Mouse (Mus musculus) cerebellum, postnatal 25 days (tissue): ENCODE data around the gene Zfpl1.
"Not testable (repeated sequence)": the region's sequence is repeated elsewhere in the genome, so short reads cannot be mapped to it uniquely, and the experiment has no call there.

Experiments used
- DNase-seq, 2 experiments: peaks; one replicate each; pipeline ENCODE4 v3.0.0; 2021; ENCODE audit warnings: mixed read lengths in 2 of 2

Zfpl1 gene

DNA sequence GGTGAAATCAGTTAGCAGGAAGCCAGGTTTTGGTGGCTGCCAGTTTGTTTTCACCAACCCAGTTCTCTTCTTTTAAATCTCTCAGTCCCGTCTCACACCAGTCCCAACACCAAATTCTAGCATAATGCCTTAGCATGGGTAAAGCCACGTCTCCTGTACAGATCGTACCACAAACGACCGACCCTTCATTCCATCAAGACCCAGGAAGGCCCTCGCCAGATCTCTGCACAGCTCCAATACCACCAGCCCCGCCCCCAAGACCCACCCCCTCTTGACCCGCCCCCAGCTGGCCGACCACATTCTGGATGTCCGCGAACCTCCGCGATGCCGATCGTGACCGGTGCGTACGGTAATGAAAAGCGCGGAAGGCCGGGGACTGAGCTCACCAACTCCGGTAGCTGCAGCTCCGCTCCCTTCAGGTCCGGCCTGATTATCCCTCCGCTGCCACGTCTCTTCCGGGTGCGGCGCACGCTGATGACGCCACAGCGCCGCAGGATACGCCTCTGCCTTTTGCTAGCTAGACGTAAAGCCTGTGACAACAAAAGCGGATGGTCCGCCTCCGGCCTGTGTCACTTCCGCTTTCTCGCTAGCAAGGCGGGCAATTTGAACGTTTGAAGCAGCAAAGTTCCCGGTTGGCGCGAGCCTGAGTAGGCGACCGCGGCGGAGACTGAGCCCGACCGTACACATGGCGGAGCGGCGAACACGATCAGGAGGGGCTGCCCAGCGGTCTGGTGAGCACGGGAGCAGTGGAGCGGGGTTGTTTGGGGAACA, at the start of gene Zfpl1, which contains the start of gene Cdca5:
TSS of gene Zfpl1 (minus strand) at position 479 of the 771 bp plus-strand sequence.
TSS of gene Cdca5 (plus strand) at position 506 of the 771 bp plus-strand sequence.
- DNase-seq = peak; percentile 98 to 99

DNA sequence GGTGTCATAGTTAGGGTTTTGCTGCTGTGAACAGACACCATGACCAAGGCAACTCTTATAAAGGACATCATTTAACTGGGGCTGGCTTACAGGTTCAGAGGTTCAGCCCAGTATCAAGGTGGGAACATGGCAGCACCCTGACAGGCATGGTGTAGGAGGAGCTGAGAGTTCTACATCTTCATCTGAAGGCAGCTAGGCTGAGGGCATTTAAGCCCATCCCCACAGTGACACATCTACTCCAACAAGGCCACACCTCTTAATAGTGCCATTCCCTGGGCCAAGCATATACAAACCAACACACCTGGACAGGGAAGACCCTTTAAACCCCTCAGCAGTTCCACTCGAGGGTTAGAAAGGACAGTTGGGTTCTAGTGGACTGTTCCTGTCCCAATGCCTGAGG, 48.4 kb upstream of the Zfpl1 start:
- not testable (repeated sequence) for DNase-seq

DNA sequence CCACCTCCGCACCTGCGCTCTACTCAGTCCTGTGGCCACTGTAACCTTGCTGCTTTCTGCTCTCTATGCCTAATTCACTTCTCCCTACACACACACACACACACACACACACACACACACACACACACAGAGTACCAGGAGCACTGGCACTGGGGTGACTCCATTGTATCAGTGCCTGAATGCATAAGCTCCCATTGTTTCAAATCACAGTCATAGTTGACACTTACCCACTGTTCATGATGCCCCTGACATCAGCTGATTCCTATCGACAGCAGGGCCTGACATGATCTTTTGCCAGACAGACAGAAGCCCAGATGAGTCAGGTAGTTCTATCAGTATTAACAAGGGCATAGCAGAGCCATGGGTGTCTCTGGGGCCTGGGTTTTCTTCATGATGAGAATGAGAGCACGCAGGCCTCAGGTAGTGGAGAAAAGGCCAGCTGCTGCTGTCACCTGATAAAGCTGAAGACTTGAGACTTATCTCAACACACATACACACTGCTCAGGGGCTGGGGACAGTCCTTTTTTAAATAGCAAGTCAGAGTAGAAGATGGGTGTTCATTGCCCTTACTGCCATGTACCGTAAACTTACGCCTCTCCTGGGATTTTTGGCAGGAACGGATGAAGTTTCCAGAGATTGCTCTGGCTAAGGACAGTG, 47.5 kb upstream of the Zfpl1 start:
- DNase-seq = no peak

DNA sequence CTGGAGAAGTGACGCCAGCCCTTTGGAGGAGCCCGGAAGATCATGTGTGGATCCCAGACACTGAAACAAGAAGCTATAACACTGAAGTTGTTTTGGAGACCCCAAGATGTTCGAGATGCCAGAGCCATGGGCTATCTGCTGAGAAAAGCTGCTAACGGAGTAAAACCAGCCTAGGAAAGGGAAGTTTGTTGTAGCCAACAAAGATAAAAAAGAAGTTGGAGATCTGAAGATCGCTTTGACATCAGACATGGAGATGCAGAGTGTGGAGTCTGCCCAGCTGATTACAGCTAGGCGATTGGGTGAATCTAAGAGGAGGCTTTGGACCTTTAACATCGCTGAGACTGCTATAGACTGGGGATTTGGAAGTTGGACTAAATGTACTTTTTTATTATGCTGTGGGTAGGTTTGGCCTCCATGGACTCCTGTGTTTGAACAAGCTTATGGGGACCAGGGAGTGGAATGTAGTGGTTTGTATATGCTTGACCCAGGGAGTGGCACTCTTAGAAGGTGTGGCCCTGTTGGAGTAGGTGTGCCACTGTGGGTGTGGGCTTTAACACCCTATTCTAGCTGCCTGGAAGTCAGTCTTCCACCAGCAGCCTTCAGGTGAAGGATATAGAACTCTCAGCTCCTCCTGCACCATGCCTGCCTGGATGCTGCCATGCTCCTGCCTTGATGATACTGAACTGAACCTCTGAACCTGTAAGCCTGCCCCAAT, 45.8 kb upstream of the Zfpl1 start:
- not testable (repeated sequence) for DNase-seq

DNA sequence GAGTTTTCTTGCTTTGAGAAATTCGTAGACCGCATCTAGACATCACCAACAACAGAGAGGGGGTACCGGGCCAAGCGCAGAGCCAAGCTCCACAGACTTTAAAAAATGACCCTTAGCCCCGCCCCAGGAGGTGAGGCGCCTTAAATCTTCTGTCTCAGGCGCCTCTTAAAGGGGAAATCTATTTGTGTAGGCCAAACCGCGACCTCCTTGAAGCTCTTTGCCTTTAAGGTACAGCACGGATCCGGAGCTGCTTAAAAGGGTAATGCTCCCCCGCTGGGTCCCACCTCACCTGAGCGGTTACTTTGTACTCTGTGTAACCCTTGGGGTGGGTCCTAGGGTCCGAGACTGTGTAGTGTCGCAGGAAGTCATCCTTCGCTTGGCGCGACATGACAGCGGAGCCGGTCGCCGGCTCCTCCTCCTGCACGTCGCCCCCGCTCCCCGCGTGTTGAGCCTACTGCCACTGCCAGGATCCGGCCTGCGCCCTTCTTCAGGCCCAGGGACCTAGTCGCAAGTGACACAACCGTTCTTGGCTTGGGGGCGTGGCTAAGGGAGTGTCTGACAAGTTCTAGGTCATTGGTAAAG, 43.1 kb upstream of the Zfpl1 start, which contains the start of gene Snx15:
TSS of gene Snx15 (minus strand) at position 545 of the 582 bp plus-strand sequence.
- DNase-seq = peak; percentile 98

DNA sequence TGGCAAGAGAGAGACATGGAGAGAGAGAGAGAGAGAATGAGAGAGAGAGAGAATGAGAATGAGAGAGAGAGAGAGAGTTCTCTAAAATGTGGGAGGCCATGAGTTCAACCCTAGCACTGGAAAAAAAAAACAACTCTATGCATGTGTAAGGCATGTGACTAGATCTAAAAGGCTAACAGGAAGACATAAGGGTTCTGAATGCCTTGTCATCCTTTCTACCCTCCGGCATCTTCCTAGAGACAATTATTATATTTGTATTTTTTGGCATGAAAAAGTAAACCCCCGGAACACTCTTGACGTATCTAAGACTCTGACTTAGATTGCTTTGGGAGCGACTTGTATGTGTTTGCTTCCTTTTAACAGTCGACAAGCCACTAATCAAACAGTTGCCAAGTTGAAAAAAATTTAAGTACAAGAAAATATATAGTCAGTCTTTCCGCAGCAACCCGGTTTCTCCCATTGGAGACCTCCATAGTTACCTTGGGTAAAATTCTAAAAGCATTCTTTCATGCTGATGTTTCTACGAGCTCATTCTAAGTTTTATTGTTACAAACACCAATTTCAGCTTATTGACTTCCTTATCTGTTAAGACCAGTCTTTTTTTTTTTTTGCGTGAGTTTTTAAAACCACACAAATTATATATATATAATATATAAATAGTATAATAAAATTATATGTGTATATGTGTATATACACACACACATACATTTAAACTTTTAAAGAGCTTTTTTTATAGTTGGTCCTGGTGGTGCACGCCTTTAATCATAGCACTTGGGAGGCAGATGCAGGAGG, 42.2 kb upstream of the Zfpl1 start:
- no peak for DNase-seq

DNA sequence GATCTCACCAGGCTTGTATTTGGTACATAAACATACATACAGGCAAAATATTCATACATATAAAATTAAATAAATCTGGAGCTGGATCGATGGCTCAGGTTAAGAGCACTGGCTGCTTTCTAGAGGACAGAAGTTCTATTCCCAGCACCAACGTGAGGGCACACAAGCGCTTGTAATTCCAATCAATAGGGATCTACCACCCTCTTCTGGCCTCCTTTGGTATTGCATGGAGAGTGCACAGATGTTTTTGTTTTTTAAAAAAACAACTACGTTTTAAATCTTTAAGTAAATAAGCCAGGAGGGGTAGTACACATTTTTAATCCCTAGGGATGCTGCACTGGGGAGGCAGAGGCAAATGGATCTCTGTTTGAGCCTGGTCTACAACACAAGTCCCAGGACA, 41.5 kb upstream of the Zfpl1 start:
- peak in 1 of 2 experiments; percentile 72 for DNase-seq

DNA sequence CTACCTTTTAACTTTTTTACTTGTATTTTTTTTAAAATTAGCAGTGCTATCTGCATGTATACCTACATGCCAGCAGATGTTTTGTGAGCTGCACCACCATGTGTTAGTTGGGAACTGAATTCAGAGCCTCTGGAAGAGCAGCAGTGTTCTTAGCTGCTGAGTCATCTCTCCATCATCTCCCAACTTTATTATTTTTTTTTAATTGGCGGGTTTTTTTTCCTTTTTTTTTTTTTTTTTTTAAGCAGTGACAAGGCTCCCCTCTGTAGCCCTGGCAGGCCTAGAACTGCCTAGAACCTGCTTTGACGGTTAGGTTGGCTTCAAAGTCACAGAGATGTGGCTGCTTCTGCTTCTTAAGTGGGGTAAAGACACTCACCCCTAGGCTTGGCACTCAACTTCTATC, 40.1 kb upstream of the Zfpl1 start:
- DNase-seq = no peak

DNA sequence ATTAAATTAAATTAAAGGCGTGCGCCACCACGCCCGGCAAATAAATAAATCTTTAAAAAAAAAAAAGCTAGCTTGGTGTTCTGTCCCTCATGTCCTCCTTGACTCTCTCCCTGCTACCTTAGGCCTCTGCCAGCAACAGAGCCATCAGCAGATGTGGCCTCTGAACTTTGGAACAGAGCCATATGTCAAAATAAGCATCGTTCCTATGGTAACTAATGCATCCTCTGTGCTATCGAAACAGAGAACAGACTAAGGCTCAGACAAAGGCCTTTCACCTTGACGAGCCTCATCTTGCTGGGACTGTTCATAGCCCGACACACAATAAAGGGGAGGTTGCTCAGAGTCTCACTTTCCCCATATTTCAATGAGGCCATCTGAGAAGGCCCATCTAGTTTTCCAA, 38.6 kb upstream of the Zfpl1 start:
- no peak for DNase-seq

DNA sequence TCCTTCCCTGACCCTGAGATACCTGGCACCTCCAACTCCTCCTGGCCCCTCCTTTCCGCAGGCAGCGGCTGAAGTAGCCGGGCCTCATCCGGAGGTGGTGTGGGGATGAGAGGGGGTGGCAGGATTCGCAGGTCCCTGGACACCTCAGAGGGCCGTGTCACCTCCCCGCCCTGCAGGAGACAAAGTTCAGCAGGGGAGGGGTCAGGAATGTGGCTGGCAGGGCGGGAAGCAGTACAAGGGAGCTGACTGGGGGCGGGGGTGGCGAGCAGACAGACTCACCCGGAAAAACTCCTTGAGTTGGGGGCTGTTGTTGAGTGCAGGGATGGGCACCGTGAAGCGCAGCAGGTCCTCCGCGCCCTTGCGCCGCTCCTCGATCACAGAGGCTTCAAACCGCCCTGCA, 37.0 kb upstream of the Zfpl1 start:
- DNase-seq = no peak

DNA sequence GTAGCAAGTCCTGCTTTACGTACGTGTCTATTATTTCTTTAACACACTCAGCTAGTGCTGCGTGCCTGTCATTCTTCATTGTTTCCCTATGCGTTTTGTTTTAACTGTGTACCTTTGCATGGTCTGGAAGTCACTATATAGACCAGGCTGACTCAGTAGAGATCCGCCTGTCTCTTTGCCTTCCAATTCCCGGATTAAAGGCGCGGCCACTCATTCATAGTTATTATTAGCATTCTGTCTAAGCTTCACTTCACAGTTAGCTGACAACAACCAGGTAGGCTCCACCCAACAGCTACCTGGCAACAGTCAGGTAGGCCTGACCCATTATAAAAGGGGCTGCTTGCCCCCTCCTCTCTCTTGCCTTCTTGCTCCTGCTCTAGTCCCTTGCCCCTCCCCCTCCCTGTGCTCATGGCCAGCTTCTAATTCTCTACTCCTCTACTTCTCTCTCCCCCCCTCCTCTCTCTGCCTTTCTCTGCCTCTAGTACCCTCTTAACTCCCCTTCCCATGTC, 34.0 kb upstream of the Zfpl1 start:
- peak in 1 of 2 experiments; percentile 52 for DNase-seq

DNA sequence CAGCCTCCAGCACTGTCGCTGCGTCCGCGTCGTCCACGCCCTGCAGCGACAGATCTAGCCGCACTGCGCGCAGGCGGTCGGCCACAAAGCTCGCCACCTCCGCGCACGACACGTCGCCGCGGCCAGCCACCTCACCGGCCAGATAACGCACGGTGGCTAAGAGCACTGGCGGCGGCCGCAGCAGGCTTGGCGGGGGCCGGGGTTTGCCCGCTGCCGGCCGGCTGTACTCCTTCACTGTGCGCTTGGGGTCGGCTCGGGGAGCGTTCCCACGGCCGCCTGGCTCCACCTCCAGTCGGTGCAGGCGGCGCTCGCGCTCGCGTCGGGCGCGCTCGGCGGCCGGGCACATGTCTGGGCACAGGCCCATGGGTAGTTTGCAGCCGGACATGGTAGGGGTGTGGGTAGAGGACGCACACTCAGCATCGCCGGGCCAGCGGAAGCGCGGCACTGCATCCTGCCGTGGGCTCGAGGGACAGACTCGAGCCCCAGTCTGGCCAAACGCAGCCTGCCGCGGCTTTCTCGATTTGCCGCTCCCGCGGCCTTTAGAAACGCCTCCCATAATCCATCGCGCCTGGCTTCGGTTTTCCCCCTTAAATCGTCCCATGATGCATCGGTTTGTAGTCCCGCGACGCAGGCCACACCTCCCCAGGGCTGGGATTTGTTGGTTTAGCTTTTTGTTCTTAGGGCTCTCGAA, 33.4 kb upstream of the Zfpl1 start, which contains the start of gene Sac3d1:
TSS of gene Sac3d1 (minus strand) at position 665 of the 691 bp plus-strand sequence.
- DNase-seq = peak; percentile 91

DNA sequence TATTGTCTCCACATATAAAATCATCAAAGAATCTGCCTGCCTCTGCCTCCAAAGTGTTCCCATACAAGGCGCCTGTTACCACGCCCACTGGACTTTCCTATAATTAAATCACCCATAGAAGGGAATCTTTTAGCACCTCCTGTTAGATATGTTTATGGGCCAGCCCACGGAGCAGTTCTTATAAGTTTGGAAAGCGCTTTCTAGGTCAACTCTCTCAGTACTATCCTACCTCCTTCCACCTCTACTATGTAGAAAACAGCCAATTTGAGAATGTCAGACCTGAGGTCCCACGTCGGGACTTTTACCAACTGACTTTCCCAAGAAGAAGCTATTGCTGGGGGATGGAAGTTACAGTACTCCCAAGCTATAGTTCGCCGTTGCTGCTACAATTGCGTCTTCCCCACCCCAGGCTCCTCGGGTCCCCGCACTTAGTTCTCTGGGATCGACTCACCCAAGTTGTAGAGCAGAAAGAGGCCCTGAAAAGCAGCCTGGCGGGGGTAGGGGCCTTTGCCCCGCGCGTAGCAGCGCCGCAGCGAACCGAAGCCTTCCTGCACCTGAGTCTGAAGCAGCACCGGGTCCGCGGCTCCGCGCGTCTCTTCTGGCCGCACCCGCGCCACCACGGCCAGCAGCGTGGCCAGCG, 32.7 kb upstream of the Zfpl1 start:
- DNase-seq = no peak

DNA sequence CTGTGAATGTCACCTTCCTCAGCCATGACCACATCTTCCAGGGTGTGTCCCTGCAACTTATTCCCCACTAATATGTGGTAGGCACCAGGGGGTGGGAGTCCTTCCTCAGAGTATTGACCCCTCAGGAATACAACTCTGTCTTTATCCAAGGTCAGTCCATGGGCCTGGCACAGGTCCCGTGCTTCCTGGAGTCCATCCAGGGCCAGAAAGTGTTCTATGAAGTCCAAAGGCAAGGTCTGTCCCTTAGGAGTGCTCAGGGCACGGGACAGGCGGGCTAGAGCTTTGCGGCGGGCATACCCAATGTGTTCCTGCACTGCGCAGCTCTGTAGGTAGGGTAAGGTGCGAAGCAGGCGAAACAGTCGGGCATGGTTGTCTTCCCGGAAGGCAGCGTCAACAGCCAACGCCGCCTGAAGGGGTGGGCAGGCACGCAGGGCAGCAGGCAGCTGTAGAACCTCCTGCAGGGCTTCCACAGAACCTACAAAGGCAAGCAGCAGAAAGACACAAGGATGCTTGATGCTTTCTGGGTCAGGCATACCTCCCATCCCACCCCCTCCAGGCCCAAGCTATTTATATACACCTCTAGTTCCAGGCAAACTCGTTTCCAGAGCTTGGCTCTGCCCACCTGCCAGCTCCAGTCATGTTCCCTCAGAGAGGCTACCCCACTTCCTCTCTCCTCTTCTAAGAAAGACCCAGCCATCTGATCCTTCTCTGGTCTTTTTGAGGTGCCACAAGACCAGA, 31.5 kb upstream of the Zfpl1 start:
- DNase-seq = peak; percentile 32 to 56

DNA sequence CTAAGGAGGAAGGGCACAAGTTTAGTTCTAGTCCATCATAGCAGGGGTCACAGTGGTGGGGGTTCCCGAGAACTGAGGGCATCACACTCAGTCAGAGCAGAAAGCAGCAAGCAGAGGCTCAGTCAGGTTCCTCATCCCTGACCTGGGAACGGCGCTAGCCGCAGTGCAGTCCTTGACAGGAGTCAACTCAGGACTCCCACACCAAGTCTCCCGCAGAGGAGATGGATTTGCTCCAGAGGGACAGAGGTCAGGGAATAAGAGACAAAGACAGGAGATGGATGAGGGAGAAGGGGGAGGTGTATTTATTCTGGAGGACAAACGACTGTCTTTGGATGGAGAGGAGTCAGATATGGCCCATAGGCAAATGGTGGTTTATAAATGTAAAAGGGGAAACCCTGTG, 28.4 kb upstream of the Zfpl1 start:
- DNase-seq = no peak

DNA sequence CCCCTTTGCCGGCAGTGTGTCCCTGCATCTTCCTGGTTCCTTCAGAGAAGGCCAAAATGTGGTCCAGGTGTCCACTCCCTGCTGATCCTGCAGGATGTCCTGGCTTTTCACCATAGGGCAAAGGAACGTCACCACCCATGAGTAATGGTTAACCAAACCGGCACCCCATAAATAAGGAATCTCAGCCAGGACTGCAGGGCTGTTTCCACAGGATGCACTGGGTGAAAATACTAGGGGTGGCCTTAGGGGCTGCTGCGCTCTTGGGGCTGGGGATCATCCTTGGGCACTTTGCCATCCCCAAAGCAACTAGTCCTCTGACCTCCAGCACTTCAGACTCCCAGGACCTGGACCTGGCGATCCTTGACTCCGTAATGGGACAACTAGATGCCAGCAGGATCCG, 20.8 kb upstream of the Zfpl1 start, which contains the start of gene Naaladl1:
TSS of gene Naaladl1 (plus strand) at position 197 of the 400 bp plus-strand sequence.
- DNase-seq = no peak

DNA sequence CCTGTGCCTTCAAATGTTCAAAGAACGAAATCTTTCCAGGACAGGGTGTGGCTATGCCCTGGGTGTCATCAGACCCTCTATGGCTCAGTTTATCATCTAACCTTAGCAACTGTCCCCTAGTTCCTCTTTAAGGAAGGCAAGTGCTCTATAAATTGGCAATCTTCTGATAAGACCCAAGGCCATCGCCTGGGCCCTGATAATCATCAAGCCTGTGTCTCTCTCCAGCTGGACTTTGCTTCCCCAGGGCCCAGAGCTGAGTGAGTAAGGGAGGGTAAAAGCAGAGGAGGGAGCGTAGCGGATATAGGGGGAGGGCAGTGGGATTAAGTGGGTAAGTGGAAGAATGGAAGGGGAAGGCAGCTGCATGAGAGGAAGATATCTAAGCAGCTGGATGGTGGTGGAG, 19.7 kb upstream of the Zfpl1 start:
- no peak for DNase-seq

DNA sequence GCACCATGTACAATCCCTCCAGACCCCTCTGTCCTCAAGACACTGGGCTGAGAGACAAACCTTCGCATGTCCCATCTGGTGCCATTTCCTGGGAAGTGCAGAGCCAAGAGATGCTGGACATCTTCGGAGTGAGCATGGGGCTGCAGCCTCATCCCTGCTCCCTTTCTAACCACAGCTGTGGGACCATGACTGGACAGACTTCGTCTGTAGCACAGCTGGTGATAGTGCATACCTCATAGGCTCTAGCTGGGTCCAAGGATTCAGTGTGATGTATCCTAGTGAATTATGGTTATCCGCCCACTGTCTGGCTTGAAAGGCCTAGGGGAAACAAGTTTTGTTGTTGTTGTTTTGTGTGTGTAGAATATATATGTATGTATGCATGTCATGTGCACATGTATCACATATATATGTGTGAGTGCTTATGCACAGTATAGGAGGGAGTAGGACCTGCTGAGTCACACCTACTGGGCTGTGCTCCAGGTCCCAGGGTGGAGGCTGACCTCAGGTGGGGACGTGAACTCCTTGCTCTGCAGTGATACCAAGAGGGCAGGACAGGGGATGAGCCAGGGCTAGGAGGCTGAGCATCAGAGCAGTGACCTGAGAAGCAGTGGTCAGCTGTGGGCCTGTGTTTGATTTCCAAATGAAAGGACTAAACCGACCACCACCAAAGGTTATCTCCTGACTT, 17.6 kb upstream of the Zfpl1 start:
- DNase-seq = no peak

DNA sequence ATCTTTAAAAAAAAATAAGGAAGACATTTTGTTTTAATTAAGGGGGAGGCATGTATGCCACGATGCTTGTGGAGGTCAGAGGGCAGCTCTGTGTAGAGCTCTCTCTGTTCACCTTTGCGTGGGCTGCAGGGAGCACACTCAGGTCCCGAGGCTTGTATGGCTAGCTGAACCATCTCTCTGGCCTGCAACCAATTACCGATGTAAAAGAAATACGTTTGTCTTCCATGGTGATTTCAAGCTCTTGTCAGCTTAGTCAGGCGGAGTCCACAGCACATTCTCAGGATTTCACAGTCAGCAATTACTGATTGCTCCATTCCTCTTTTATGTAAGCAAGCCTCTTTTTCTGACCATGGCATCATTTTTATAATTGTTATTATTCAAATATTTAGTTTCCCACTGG, 16.4 kb upstream of the Zfpl1 start:
- DNase-seq = no peak
